In the genomic region with DNA sequence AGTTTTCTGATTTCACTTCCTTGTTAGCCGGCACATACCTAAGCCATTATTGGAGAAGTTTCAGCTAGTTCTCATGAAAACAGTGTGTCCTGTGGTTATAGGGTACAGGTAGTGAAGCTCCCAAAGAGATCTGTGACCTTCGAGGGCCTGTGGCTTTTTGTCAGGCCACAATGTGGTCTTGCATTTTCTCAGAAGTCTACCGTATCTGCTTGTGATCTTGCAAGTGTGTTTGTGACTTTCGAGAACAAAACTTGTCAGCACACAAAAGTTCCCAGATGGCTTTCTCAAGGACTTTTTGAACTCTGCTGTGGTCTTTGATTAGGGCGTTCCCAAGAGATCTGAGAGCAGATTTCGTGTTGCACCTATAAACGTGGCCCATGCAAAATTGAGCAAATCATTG, we compare ENCODE assay signal across 24 mouse cellular contexts.
DNase-seq lines count a peak whose midpoint lies in the region; ATAC-seq lines count a peak whose summit lies in the region.
"Had no signal": no experiment of that assay in that cellular context is flagged by ENCODE, and none has a peak within 500 bp of the region (broad histone marks: within the 10 kb centered on the region; RNA-seq: fewer than 3 reads in every experiment).

No protein-coding gene starts in this region.

- no peaks in the 10 kb centered on the region for H3K9me3 ChIP-seq in kidney, embryonic 15.5 days (replicated peaks)
- H3K9me3 ChIP-seq: embryonic facial prominence, embryonic 10.5 days; forebrain, embryonic 15.5 days; hindbrain, embryonic 15.5 days; limb, embryonic 15.5 days; midbrain, embryonic 13.5 days; neural tube, embryonic 12.5 days had no signal

- DNase-seq in lung, postnatal 25 days (ENCODE audit: low spot score): peak; percentile 24
- DNase-seq in lung, adult 18-20 months: no peak
- peak; percentile 42 for DNase-seq in thymus, postnatal 14 days
- DNase-seq in thymus, adult 18-20 months: no peak
- DNase-seq in thymus, postnatal 36 days: peak; percentile 32 to 35
- DNase-seq in kidney, adult 9 months: no peak
- DNase-seq: adrenal gland, postnatal 36 days; cerebellum, adult 9-10 months; gastrocnemius, postnatal 25 days; heart, adult 2 months; heart, postnatal 36 days; left cerebral cortex, postnatal 4 days; retina, postnatal 1 day had no signal

- no peaks in the 10 kb centered on the region for H3K4me1 ChIP-seq in kidney, embryonic 15.5 days
- H3K4me1 ChIP-seq: embryonic facial prominence, embryonic 10.5 days; forebrain, embryonic 15.5 days; hindbrain, embryonic 15.5 days; limb, embryonic 15.5 days; megakaryocyte, embryonic 14.5 days; midbrain, embryonic 13.5 days; neural tube, embryonic 12.5 days had no signal

- H3K36me3 ChIP-seq in kidney, embryonic 15.5 days: no peaks in the 10 kb centered on the region
- H3K36me3 ChIP-seq: embryonic facial prominence, embryonic 10.5 days; forebrain, embryonic 15.5 days; hindbrain, embryonic 15.5 days; limb, embryonic 15.5 days; midbrain, embryonic 13.5 days; neural tube, embryonic 12.5 days had no signal

- H3K4me2 ChIP-seq in kidney, embryonic 15.5 days: no peak overlapping the region
- H3K4me2 ChIP-seq: forebrain, embryonic 15.5 days; hindbrain, embryonic 15.5 days; limb, embryonic 15.5 days; midbrain, embryonic 13.5 days; neural tube, embryonic 12.5 days had no signal

- WGBS in kidney, embryonic 15.5 days: 88% methylated on average over 7 of the region's 7 CpGs

- H3K27ac ChIP-seq in kidney, embryonic 15.5 days: no peak overlapping the region
- H3K27ac ChIP-seq: embryonic facial prominence, embryonic 10.5 days; forebrain, embryonic 15.5 days; heart, adult 2 months; hindbrain, embryonic 15.5 days; left cerebral cortex, adult 2 months; limb, embryonic 15.5 days; midbrain, embryonic 13.5 days; neural tube, embryonic 12.5 days had no signal

- no peaks in the 10 kb centered on the region for H3K27me3 ChIP-seq in kidney, embryonic 15.5 days
- H3K27me3 ChIP-seq: forebrain, embryonic 15.5 days; hindbrain, embryonic 15.5 days; limb, embryonic 15.5 days; megakaryocyte, embryonic 14.5 days; midbrain, embryonic 13.5 days; neural tube, embryonic 12.5 days had no signal

- H3K9ac ChIP-seq in kidney, embryonic 15.5 days: no peak overlapping the region
- H3K9ac ChIP-seq: forebrain, embryonic 15.5 days; hindbrain, embryonic 15.5 days; limb, embryonic 15.5 days; midbrain, embryonic 13.5 days; neural tube, embryonic 12.5 days had no signal

- 0 out of 2 replicates have a peak, but pooled peaks have one; percentile 29 for ATAC-seq in common myeloid progenitor, adult 5-6 weeks (replicated peaks; ENCODE audit: low read depth, poor library complexity, severe bottlenecking)
- ATAC-seq in kidney, embryonic 15.5 days (replicated peaks; ENCODE audit: low FRiP score): no peak
- ATAC-seq: forebrain, embryonic 15.5 days; intestine, postnatal 0 days; midbrain, embryonic 13.5 days had no signal

- H3K4me3 ChIP-seq in kidney, embryonic 15.5 days (replicated peaks): no peak overlapping the region
- H3K4me3 ChIP-seq: embryonic facial prominence, embryonic 10.5 days; forebrain, embryonic 15.5 days; heart, adult 2 months; hindbrain, embryonic 15.5 days; left cerebral cortex, adult 2 months; limb, embryonic 15.5 days; megakaryocyte, embryonic 14.5 days; midbrain, embryonic 13.5 days; neural tube, embryonic 12.5 days had no signal

Comparison
In these comparisons a context has a peak if more than half of its experiments do, and no peak if none do; other contexts are left out.
1. DNase-seq: peak in lung, postnatal 25 days (single experiment), thymus, postnatal 14 days (single experiment) and thymus, postnatal 36 days (2 of 2); none in lung, adult 18-20 months (0 of 2), thymus, adult 18-20 months (0 of 2) and kidney, adult 9 months (single experiment).